Mouse (Mus musculus): Measurements from ENCODE around the gene Stard13.

Stard13 gene

GRCm38 (mm10) chr5:151106841-151107240 lies 126.8 kb downstream of the Stard13 start:
- no peak for DNase-seq (ENCODE audit: low spot score in 2 of 2)

GRCm38 (mm10) chr5:151105054-151105971 lies 128.3 kb downstream of the Stard13 start:
- no peak for DNase-seq (ENCODE audit: low spot score in 2 of 2)

- no peak for DNase-seq (ENCODE audit: low spot score in 2 of 2)
These were observed 129.1 kb downstream of the Stard13 start for GRCm38 (mm10) chr5:151104354-151105053.

GRCm38 (mm10) chr5:151103284-151103683 lies 130.4 kb downstream of the Stard13 start:
- DNase-seq (ENCODE audit: low spot score in 2 of 2) = no peak

GRCm38 (mm10) chr5:151102262-151102661 lies 131.4 kb downstream of the Stard13 start:
- DNase-seq (ENCODE audit: low spot score in 2 of 2) = no peak

- no peak for DNase-seq (ENCODE audit: low spot score in 2 of 2)
These were observed 137.6 kb downstream of the Stard13 start for GRCm38 (mm10) chr5:151096012-151096411.

GRCm38 (mm10) chr5:151092886-151093665 lies 140.6 kb downstream of the Stard13 start:
- no peak for DNase-seq (ENCODE audit: low spot score in 2 of 2)

- DNase-seq (ENCODE audit: low spot score in 2 of 2) = no peak
These were observed 142.6 kb downstream of the Stard13 start for GRCm38 (mm10) chr5:151090996-151091395.

GRCm38 (mm10) chr5:151089201-151089600 lies 144.4 kb downstream of the Stard13 start:
- no peak for DNase-seq (ENCODE audit: low spot score in 2 of 2)

GRCm38 (mm10) chr5:151086425-151087202 lies 147.0 kb downstream of the Stard13 start:
- no peak for DNase-seq (ENCODE audit: low spot score in 2 of 2)

GRCm38 (mm10) chr5:151085749-151086148 lies 147.9 kb downstream of the Stard13 start:
- no peak for DNase-seq (ENCODE audit: low spot score in 2 of 2)

GRCm38 (mm10) chr5:151080276-151080675 lies 153.4 kb downstream of the Stard13 start:
- DNase-seq (ENCODE audit: low spot score in 2 of 2) = no peak

GRCm38 (mm10) chr5:151077953-151078352 lies 155.7 kb downstream of the Stard13 start:
- DNase-seq (ENCODE audit: low spot score in 2 of 2) = no peak

GRCm38 (mm10) chr5:151076917-151077316 lies 156.7 kb downstream of the Stard13 start:
- DNase-seq (ENCODE audit: low spot score in 2 of 2) = no peak

- no peak for DNase-seq (ENCODE audit: low spot score in 2 of 2)
These were observed 159.4 kb downstream of the Stard13 start for GRCm38 (mm10) chr5:151074282-151074681.

- no peak for DNase-seq (ENCODE audit: low spot score in 2 of 2)
These were observed 162.2 kb downstream of the Stard13 start for GRCm38 (mm10) chr5:151071430-151071829.

- no peak for DNase-seq (ENCODE audit: low spot score in 2 of 2)
These were observed 162.7 kb downstream of the Stard13 start for GRCm38 (mm10) chr5:151070896-151071295.

GRCm38 (mm10) chr5:151069569-151069968 lies 164.1 kb downstream of the Stard13 start:
- DNase-seq (ENCODE audit: low spot score in 2 of 2) = no peak

GRCm38 (mm10) chr5:151066016-151066415 lies 167.6 kb downstream of the Stard13 start:
- DNase-seq (ENCODE audit: low spot score in 2 of 2) = no peak

GRCm38 (mm10) chr5:151065228-151065627 lies 168.4 kb downstream of the Stard13 start:
- no peak for DNase-seq (ENCODE audit: low spot score in 2 of 2)

- DNase-seq (ENCODE audit: low spot score in 2 of 2) = no peak
These were observed 171.7 kb downstream of the Stard13 start for GRCm38 (mm10) chr5:151061942-151062341.

All from frontal cortex, postnatal 25 days (tissue).